Mouse (Mus musculus): ENCODE data around the gene Atg4b.

- TF ChIP-seq EP300 (optimal IDR thresholded peaks at IDR 0.05) (no peak), CTCF (IDR thresholded peaks at IDR 0.05; ENCODE audit: low read depth) (no peak)
Observed at GRCm38 (mm10) chr1:93834671-93835150, 83.4 kb downstream of the Atg4b start.

Measured in stomach, postnatal 0 days (tissue).